Mouse (Mus musculus) kidney, postnatal 10 days (tissue): ENCODE measurements around the gene Cdc25a.

Experiments used
- DNase-seq: peaks from one replicate; pipeline ENCODE4 v3.0.0; 2021; ENCODE audit warnings: mixed read lengths

Cdc25a gene

DNA sequence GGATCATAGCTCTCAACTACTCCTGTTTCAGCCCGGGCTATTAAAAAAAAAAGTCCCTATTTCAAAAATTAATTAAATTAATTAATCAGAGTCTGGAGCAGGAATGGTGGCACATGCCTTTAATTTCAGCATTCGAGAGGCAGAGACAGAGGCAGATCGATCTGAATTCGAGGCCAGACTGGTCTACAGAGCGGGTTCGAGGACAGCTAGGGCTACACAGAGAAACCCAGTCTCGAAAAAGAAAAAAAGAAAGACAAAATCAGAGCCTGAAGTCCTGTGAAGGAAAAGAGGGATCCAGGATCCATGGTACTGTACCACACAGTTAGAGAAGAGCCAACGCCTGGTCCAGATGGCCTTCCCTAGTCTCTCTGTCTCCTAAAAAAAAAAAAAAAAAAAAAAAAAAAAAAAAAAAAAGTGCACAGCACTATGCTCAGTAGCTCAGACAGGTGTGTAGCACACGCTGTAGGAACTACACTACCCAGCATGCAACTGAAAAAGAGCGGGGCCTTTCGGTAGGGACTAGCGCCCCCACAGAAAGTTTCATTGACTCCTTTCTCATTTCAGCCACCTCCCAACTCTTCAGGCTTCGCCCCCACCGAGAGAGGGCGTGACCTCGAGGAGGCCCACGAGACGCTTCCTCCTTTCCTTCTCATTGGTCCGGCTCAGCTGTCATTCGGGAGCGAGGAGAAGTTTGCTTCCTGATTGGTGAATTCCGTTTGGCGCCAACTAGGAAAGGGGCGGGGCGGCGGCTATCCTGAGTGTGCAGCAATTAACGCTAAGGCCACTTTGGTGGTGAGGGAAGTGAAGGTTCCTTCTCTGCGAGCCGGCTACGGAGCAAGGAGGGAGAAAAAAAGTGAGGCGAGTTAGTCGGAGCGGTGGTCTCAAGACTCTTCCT, at the start of gene Cdc25a:
Cdc25a (plus strand) TSS at position 783 of the 895 bp plus-strand sequence.
- peak; percentile 99 for DNase-seq

DNA sequence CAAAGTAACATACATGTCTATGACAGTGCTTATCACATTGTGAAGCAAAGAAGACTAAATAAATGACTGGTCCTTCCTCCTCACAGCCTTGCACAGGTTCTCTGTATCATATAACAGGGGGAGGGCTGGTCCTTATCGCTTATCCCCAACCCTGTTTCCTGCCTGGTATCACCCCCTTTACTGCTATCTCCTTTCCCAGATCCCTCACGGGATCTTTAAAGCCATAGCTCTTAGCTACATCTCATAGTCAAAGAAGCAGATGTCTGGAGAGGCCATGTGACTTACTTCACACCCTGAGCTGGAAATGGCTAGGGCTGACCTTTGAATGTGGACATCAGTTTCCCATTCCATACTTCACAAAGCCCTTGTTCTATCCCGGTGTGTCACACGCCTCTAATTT, 49.6 kb upstream of the Cdc25a start:
- no peak for DNase-seq

DNA sequence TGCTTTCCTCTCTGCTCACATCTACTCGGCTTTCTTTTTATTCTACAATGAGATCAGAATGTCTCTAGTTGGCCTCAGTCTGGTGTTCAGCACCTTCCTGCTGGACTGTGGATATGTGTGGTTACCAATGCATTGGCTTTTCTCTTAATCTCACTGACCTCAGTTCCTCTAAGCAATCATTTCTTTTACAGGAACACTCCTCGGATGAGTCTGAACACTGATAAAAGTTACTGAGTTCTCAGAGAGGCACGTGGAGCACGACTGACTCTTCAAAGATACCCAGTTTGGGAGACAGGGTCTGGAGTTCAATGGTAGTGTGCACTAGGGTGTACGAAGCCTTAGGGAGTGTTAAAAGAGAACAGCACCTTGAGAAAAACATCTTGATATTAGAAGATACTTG, 49.2 kb upstream of the Cdc25a start:
- no peak for DNase-seq

DNA sequence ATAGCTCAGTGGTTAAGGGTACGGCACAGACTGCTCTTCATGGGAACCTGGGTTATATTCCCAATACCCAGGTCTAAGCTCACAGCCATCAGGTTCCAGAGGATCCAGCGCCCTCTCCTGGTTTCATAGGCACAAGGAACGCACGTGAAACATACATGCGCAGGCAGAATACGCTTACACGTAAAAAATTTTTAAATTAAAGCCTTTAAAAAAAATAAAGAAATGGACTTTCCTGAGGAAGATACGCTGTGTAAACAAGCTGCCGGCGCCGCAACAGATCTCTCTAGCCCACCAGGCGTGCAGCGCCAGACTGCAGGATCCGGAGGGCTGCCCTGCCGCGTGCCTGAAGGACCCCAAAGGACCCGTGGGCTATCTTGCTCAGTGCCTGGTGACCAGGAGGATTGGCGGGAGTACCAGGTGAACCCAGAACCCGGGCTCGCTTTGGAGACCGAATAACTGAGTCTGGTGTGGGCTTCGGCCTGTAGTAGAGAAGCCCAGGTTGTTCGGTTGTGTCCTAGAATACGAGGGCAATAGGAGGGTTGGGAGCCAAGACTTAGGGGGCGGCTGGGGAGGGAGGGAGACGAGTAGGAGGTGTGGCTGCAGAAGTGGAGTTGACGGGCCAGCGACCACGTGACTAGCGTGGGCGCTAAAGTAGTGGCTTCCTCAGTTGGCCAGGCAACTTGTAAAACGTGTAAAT, 42.8 kb upstream of the Cdc25a start, which contains the start of gene Nme6:
Nme6 (plus strand) TSS at position 359 of the 697 bp plus-strand sequence.
- peak; percentile 93 for DNase-seq

DNA sequence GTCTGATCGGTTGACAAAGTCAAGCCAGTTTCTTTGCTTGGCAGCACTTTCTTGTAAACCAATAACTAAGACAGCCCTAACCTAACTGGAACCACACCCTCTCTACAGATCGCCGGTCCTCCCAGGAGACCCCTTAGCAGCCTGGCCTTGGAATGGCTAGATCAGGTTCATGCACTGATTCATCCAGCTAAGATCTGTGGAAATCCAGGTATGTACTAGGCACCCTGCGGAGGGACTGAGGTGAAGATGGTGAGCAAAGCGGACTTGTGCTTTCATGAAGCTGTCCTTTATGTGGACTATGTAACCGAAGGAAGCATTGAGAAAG, 42.3 kb upstream of the Cdc25a start:
- DNase-seq: no peak

DNA sequence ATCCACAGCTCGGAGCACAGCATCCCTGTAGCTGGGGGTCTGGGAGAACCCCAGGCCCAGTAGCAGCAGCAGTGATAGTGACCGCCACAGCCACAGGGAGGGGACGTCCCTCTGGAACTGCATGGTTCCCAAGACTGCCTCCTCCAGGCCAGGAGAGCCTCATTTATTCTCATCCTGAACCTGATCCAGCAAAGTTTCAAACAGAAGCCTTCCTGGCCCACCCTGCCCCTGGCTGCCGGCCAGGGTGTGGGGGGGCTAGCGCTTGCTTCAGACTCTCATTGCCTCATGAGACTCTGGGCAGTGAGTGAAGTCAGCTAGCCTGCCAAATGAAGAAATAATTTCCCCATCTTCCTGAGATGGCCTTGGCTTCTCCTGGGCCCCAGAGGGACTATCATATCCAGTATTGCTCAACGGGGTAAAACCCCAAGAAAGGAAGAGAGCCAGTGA, 26.0 kb upstream of the Cdc25a start, which contains the start of gene Camp:
Camp (minus strand) TSS at position 306 of the 447 bp plus-strand sequence.
- peak; percentile 47 for DNase-seq

DNA sequence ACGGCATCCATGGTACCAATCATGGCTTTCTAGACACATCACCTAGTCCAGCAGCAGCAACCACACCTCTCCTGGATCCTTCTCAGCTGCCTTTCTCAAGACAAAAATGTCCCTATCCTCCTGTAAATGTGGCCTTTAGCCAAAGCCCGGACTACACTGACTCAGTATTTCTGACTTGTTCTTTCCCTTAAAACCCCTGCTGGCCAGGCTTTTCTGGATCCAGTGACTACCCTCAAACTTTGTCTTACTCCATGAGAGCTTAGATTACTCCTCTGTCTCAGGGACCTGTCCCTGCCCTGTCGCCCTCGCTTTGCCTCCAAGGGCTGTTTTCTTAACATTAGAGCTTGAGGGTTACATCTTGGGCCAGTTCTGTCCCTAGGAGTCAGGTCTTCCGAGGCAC, 25.3 kb upstream of the Cdc25a start:
- DNase-seq: no peak

DNA sequence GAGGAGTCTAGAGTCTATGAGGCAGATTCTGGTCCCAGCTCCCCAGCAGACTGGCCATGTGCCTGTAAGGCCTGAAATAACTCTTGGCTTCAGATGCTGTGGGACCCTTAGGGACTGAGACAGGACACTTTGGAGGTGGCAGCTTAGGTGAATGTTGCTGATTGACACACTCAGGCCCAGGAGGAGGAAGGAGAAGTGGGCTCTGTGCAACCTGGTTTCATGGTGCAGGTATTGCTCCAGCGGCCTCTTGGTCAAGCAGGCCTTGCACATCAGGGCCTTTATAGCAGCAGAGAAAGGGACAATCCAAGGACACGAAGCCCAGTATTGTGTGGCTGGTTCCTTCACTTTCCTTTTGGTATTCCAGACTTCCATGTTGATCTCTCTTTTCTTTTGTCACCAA, 21.0 kb upstream of the Cdc25a start:
- no peak for DNase-seq

DNA sequence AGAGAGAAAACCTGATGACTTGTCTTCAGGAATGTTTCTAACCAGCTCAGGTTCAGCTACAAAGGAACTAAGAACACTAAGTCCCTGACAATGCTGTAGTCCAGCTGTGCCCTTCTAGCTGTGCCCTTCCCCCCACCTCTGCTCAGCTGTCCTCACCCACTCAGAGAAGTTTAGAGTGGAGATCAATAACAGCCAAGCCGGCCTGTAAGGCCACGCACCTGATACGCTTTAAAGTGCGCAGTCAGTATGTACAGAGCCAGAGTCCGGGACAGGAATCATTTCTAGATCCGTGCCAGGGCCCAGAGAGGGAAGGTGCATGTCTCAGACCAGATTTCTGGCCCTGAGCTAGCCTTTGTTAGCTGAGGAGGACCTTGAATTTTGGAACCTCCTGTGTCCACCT, 19.4 kb upstream of the Cdc25a start:
- DNase-seq: no peak

DNA sequence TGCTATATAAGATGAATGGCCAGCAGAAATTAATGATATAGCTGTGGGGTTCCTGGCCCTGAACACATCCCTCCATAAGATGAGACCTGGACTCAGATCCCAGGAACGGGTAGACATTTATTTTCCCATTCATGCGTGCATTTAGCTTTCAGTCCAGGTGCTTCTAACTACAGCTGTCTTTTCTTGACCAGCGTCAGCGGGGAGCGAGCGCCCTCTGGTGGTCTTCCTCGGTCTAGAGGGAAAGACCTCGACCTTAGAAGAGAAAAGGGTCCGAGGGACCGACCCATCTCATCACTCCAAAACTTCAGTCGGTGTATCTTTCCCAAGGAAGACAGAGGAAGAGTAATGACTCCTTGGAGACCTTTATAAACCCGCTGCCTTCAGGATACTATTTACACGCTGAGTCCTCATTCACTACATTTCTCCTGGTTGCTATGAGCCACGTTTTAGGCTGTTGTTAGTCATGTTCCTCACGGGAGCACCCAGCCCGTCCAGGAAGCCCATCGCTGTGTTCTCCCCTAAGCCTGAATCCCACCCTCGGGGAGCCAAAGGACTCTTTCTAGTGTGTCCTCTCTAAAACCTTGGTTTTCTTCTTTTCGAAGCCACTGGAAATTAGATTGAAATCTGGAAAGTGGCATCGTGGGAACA, 12.9 kb upstream of the Cdc25a start:
- DNase-seq: peak; percentile 92

DNA sequence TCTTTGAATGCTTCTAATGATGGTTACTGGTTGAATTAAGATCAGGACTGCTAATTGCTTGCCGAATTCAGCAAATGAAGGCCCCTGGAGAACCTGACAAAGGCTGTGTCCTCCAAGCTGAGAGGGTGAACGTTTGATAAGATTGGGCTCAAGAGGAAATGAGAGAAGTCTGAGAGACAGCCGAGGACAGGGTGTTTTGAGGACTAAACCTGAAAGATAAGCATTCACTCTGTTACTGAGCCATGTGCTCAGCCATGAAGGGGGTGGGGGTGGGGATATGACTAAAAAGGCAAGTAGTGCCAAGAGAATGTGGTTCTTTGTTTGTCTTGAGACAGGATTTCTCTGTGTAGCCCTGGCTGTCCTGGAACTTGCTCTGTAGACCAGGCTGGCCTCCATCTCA, 12.3 kb upstream of the Cdc25a start:
- no peak for DNase-seq

DNA sequence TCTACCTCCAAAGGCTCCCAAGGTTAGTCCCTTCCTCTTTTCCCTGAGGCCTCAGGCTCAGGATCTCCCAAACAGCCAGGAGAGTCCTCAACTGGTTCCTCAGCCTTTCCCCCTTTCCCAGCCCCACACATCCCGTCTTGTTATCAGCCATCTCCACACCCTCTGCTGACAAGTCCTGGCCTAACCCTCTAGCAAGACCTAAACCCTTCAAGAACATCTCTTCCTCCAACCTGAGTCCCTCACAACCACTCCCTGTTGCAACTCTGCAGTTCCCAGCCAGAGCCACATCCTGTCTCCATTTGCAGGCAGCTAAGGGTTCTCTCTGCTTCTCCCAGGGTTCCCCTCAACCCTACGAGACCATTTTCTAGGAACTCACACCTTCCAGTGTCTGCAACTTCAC, 9.2 kb upstream of the Cdc25a start:
- no peak for DNase-seq

DNA sequence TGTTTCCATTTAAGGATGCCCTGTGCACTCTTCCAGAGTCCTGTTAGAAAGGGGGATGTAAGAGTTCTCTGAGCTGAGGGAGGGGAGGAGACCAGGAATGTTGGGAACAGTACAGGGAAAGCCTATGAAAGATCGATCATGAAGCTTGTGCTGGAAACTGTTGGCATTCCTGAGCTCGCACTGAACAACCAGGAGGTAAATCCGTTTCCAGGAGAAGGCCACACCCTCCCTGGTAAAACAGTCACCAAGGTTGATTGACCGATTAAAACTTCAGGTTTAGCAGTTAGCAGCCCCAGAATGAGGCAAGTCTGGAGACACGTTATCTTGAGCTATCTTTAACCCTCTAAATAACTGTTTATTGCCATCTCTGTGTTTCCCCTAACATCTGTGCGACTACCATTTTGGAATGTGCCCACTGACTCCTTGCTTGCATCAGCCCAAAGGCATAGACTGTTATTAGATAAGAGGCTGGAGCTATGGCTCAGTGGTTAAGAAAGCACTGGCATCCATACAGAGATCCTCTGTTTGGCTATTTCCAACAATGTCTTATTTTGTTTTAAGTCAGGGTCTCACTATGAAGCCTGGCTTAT, 4.3 kb upstream of the Cdc25a start:
- DNase-seq: no peak

DNA sequence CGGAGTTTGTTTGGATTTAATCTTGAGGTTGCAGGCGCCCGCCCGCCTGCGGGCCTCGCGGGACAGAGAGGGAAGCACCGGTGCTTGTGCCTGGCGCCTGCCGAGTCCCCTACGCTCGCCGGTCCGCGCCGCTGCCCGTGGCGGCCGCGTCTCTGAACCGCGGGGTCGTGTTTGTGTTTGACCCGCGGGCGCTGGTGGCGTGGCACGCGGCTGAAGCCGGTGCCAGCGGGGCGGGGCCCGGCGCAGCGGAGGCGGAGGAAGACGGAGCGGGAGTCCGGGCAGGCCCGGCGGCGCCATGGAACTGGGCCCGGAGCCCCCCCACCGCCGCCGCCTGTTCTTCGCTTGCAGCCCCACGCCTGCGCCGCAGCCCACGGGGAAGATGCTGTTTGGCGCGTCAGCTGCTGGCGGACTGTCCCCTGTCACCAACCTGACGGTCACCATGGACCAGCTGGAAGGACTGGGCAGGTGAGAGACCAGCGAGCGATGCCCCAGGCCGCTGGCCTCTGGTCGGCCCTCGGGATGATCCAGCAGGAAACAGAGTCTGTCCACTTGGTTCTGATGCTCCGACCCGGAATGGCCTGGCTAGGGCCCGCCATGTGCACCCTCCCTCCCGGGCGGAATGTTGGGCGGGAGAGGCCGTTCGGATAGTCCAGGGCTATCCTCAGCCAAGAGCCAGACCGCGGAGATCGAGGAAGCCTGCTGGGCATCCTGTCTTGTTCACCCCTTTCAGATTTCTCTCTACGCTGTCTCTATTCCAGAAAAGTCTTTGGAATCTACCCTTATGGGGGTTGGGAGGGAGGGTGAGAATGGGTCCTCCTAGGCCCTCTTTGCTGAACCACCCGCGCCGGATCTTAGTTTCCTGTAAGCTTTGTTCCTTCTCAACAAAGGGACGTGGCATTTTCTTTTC, 569 bp downstream of the Cdc25a start:
- peak; percentile 84 for DNase-seq

DNA sequence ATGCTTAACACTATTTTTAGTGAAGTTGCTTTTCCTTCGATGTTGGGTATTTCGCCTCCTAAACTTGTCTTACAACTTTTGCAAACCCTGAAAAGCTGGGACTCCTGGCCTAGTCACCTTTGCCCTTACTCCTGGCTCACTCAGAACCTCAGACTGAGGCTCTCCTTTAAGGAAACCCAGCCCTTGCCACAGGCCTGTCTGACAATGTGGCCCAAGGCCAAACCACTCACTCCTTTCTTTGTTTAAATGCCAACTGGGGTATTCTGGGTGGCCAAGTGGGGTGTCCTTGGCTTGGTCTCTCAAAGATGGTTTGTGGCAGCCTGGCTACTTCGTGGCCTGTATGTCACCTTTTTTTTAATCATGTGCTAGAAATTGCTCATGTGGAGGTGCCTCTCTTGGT, 1.4 kb downstream of the Cdc25a start:
- DNase-seq: peak; percentile 49

DNA sequence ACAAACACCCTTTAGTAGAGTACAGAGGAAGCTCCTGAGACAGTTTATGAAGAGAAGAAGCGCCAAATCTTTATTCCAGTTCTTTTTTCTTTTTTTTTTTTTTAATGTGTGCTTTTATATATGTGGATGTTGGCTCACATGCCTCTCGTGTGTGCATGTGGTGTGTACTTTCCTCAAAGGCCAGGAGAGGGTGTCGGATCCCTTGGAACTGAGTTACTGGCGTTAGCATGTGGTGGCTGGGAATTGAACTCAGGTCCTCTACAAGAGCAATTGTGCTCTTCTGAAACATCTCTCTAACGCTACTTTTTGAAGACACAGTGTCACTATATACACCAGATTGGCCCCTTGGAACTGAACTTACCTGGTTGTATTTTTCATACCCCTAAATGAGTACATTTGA, 2.3 kb downstream of the Cdc25a start:
- no peak for DNase-seq

DNA sequence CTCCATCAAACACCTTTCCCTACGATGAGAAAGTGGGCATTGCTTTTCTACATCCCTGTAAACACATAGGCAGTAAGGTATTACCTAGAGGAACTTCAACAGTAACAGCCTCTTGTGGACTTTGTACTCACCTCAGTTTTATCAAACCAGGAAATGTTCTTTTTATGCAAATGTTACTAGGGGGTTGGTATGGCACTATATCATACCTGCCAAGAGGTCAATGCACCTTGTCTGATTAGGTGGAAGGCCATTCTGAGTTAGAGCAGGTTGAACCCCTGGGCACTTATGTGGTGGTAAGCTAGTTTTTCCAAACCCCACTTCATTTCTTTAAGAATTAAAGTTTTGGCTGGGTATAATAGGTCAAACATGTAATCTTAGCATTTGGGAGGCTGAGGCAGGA, 3.9 kb downstream of the Cdc25a start:
- DNase-seq: no peak

DNA sequence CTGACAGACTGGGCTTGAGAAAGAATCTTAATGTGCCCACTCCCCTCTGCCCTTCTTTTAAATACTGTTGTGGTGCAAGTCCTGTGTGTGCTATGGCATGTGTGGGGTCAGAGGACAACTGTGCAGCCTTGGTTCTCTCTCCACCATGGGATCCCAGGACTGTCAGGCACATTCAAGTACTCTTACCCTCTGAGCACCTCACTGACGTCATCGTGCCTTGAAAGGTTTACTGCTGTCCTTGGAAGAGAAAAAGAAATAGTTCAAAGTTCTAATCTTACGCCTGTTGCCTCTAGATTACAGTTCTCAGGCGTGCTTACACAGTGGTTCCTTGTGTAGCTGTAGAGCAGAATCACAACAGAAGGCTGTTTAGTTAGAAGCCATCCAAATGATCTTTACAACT, 10.9 kb downstream of the Cdc25a start:
- DNase-seq: no peak

DNA sequence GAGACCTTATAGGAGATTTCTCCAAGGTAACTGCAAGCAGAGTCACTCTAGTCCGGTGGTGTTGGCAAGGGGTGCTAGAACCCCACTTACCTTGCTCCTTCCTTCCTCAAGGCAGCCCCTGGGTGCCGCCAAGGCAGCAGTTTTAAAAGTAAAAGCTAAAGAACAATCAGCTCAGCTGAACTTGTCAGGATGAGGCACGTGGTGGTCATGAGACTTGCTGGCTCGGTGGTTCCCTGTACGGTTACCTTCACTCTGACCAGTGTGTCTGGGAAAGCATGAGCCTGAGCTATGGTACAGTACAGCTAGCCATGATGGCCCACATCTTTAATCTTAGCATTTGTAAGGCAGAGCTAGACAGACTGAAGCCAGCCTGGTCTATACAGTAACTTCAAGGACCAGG, 11.9 kb downstream of the Cdc25a start:
- DNase-seq: no peak

DNA sequence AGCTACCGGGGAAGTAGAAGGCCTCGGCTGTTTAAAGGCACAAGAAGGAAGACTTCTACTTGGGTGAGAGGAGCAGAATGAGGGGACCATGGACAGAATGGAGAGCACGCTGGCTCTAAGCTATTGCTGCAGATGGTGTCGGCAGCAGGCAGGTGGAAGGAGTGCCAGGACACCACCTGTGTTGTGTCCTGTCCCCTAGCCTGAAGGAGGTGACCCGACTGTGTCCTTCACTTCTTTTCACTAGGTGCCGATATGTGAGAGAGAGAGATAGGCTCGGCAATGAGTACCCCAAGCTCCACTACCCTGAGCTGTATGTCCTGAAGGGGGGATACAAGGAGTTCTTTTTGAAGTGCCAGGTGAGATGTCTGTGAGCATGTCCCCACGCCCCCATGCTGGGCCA, 16.1 kb downstream of the Cdc25a start:
- no peak for DNase-seq

DNA sequence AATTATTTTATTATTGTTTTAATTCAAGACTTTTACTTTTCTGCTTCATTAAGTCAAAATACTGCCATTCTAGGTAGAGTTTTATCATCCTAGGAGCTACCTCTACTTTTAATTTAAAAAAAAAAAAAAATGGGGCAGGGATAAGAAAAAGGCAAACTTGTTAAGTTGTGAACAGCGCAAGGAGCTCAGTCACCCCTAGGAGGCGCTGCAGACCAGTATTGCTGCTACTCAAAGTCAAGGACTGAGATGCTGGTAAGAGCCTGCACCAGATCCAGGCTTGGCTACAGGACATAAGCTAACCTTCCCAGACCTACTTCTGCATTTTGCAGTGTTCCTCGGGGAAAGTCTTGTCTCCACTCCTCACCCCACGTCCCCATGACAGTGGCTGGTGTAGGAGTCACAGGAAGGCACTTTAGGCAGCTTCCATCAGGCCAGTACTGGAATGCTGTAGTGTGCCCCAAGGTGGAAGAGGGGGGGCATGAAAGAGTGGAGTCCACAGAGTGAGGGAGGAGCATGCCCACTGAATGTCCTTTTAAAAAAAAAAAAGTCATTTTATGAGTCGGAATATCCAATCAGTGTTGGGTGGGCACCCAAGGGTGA, 17.4 kb downstream of the Cdc25a start:
- DNase-seq: peak; percentile 89
